Mouse (Mus musculus): Measurements from ENCODE around the gene Saxo1. TPM values are rescaled to one million over a fixed set of nuclear protein-coding genes. Genes with fewer than 3 reads are reported as not detected.

Saxo1 gene
- polyA plus RNA-seq, 1 experiment from 2014 or later = not detected

- DNase-seq (ENCODE audit: extremely low spot score, low spot score) = no peak
- Histone ChIP-seq H3K9me3 (no peaks in the 10 kb centered on the region), H3K36me3 (replicated peaks) (no peaks in the 10 kb centered on the region), H3K4me3 (no peak overlapping the region), H3K27me3 (ENCODE audit: poor library complexity, severe bottlenecking) (no peaks in the 10 kb centered on the region), H3K4me1 (no peaks in the 10 kb centered on the region), H3K27ac (no peak overlapping the region)
- 94% methylated on average over 3 of the region's 3 CpGs for WGBS
These were observed 122.5 kb downstream of the Saxo1 start for GRCm38 (mm10) chr4:86435631-86436030.

- Histone ChIP-seq H3K36me3 (replicated peaks) (no peaks in the 10 kb centered on the region), H3K27me3 (ENCODE audit: poor library complexity, severe bottlenecking) (no peaks in the 10 kb centered on the region), H3K4me3 (no peak overlapping the region), H3K9me3 (no peaks in the 10 kb centered on the region), H3K4me1 (peaks cover 10% of the 10 kb centered on the region), H3K27ac (no peak overlapping the region)
- WGBS = 91% methylated on average over 6 of the region's 6 CpGs
- DNase-seq (ENCODE audit: extremely low spot score, low spot score) = no peak
These were observed 129.9 kb downstream of the Saxo1 start for GRCm38 (mm10) chr4:86428091-86428745.

- 79% methylated on average over 5 of the region's 5 CpGs for WGBS
- H3K9me3 ChIP-seq = no peaks in the 10 kb centered on the region
- H3K4me1 ChIP-seq = peaks cover 10% of the 10 kb centered on the region
- no peaks in the 10 kb centered on the region for H3K27me3 ChIP-seq (ENCODE audit: poor library complexity, severe bottlenecking)
- H3K27ac ChIP-seq = no peak overlapping the region
- no peak for DNase-seq (ENCODE audit: extremely low spot score, low spot score)
- H3K36me3 ChIP-seq (replicated peaks) = no peaks in the 10 kb centered on the region
- no peak overlapping the region for H3K4me3 ChIP-seq
These were observed 130.8 kb downstream of the Saxo1 start for GRCm38 (mm10) chr4:86427312-86427711.

- Histone ChIP-seq H3K4me3 (no peak overlapping the region), H3K27me3 (ENCODE audit: poor library complexity, severe bottlenecking) (no peaks in the 10 kb centered on the region), H3K36me3 (replicated peaks) (no peaks in the 10 kb centered on the region), H3K4me1 (peaks cover 10% of the 10 kb centered on the region), H3K27ac (no peak overlapping the region), H3K9me3 (no peaks in the 10 kb centered on the region)
- no peak for DNase-seq (ENCODE audit: extremely low spot score, low spot score)
- 83% methylated on average over 11 of the region's 11 CpGs for WGBS
These were observed 131.6 kb downstream of the Saxo1 start for GRCm38 (mm10) chr4:86426549-86426948.

GRCm38 (mm10) chr4:86425581-86425980 is 132.5 kb downstream of the Saxo1 start:
- Histone ChIP-seq H3K4me3 (no peak overlapping the region), H3K36me3 (replicated peaks) (no peaks in the 10 kb centered on the region), H3K9me3 (no peaks in the 10 kb centered on the region), H3K4me1 (peaks cover 10% of the 10 kb centered on the region), H3K27ac (no peak overlapping the region), H3K27me3 (ENCODE audit: poor library complexity, severe bottlenecking) (no peaks in the 10 kb centered on the region)
- no peak for DNase-seq (ENCODE audit: extremely low spot score, low spot score)
- WGBS = 86% methylated on average over 7 of the region's 7 CpGs

- H3K4me3 ChIP-seq = no peak overlapping the region
- no peaks in the 10 kb centered on the region for H3K36me3 ChIP-seq (replicated peaks)
- no peak for DNase-seq (ENCODE audit: extremely low spot score, low spot score)
- no peak overlapping the region for H3K27ac ChIP-seq
- H3K9me3 ChIP-seq = no peaks in the 10 kb centered on the region
- WGBS = 77% methylated on average over 6 of the region's 6 CpGs
- peaks cover 10% of the 10 kb centered on the region for H3K4me1 ChIP-seq
- H3K27me3 ChIP-seq (ENCODE audit: poor library complexity, severe bottlenecking) = no peaks in the 10 kb centered on the region
These were observed 135.5 kb downstream of the Saxo1 start for GRCm38 (mm10) chr4:86422586-86422985.

- no peak for DNase-seq (ENCODE audit: extremely low spot score, low spot score)
- Histone ChIP-seq H3K36me3 (replicated peaks) (no peaks in the 10 kb centered on the region), H3K27ac (no peak overlapping the region), H3K4me3 (no peak overlapping the region), H3K4me1 (peaks cover 9% of the 10 kb centered on the region), H3K27me3 (ENCODE audit: poor library complexity, severe bottlenecking) (no peaks in the 10 kb centered on the region), H3K9me3 (no peaks in the 10 kb centered on the region)
- 86% methylated on average over 15 of the region's 15 CpGs for WGBS
These were observed 141.6 kb downstream of the Saxo1 start for GRCm38 (mm10) chr4:86416401-86417025.

- Histone ChIP-seq H3K9me3 (no peaks in the 10 kb centered on the region), H3K27me3 (ENCODE audit: poor library complexity, severe bottlenecking) (no peaks in the 10 kb centered on the region), H3K4me3 (no peak overlapping the region), H3K27ac (no peak overlapping the region), H3K4me1 (peaks cover 9% of the 10 kb centered on the region), H3K36me3 (replicated peaks) (no peaks in the 10 kb centered on the region)
- WGBS = 63% methylated on average over 3 of the region's 3 CpGs
- DNase-seq (ENCODE audit: extremely low spot score, low spot score) = no peak
These were observed 144.7 kb downstream of the Saxo1 start for GRCm38 (mm10) chr4:86413388-86413787.

GRCm38 (mm10) chr4:86410946-86411345 is 147.2 kb downstream of the Saxo1 start:
- Histone ChIP-seq H3K27me3 (ENCODE audit: poor library complexity, severe bottlenecking) (no peaks in the 10 kb centered on the region), H3K27ac (no peak overlapping the region), H3K9me3 (no peaks in the 10 kb centered on the region), H3K4me3 (no peak overlapping the region), H3K4me1 (peaks cover 18% of the 10 kb centered on the region), H3K36me3 (replicated peaks) (no peaks in the 10 kb centered on the region)
- no peak for DNase-seq (ENCODE audit: extremely low spot score, low spot score)
- 89% methylated on average over 3 of the region's 3 CpGs for WGBS

GRCm38 (mm10) chr4:86408421-86408820 is 149.7 kb downstream of the Saxo1 start:
- Histone ChIP-seq H3K27ac (no peak overlapping the region), H3K4me3 (no peak overlapping the region), H3K27me3 (ENCODE audit: poor library complexity, severe bottlenecking) (no peaks in the 10 kb centered on the region), H3K9me3 (no peaks in the 10 kb centered on the region), H3K36me3 (replicated peaks) (no peaks in the 10 kb centered on the region), H3K4me1 (peaks cover 12% of the 10 kb centered on the region)
- WGBS = 91% methylated on average over 9 of the region's 9 CpGs
- no peak for DNase-seq (ENCODE audit: extremely low spot score, low spot score)

GRCm38 (mm10) chr4:86407200-86407527 is 151.0 kb downstream of the Saxo1 start:
- Histone ChIP-seq H3K4me3 (no peak overlapping the region), H3K27ac (peak overlapping the region; percentile 56), H3K36me3 (replicated peaks) (no peaks in the 10 kb centered on the region), H3K4me1 (peaks cover 9% of the 10 kb centered on the region; the same call in 1 of the 2 replicates), H3K9me3 (no peaks in the 10 kb centered on the region), H3K27me3 (ENCODE audit: poor library complexity, severe bottlenecking) (no peaks in the 10 kb centered on the region)
- 70% methylated on average over 3 of the region's 3 CpGs for WGBS
- no peak for DNase-seq (ENCODE audit: extremely low spot score, low spot score)

GRCm38 (mm10) chr4:86406501-86407199 is 151.5 kb downstream of the Saxo1 start:
- H3K36me3 ChIP-seq (replicated peaks) = no peaks in the 10 kb centered on the region
- WGBS = 71% methylated on average over 7 of the region's 7 CpGs
- H3K27ac ChIP-seq = peak overlapping the region; percentile 56

GRCm38 (mm10) chr4:86401116-86401515 is 157.0 kb downstream of the Saxo1 start:
- no peak for DNase-seq (ENCODE audit: extremely low spot score, low spot score)
- Histone ChIP-seq H3K4me1 (peaks cover under 1% of the 10 kb centered on the region; the same call in 1 of the 2 replicates), H3K9me3 (no peaks in the 10 kb centered on the region), H3K4me3 (no peak overlapping the region), H3K27ac (no peak overlapping the region), H3K27me3 (ENCODE audit: poor library complexity, severe bottlenecking) (no peaks in the 10 kb centered on the region), H3K36me3 (replicated peaks) (no peaks in the 10 kb centered on the region)
- 90% methylated on average over 3 of the region's 3 CpGs for WGBS

More at GRCm38 (mm10) chr4:86406501-86407199, 151.5 kb downstream of the Saxo1 start:
- DNase-seq (ENCODE audit: extremely low spot score, low spot score) = peak; percentile 25
- peaks cover 9% of the 10 kb centered on the region; the same call in 1 of the 2 replicates for H3K4me1 ChIP-seq
- H3K27me3 ChIP-seq (ENCODE audit: poor library complexity, severe bottlenecking) = no peaks in the 10 kb centered on the region
- H3K9me3 ChIP-seq = no peaks in the 10 kb centered on the region
- no peak overlapping the region for H3K4me3 ChIP-seq

Data from forebrain, embryonic 10.5 days (tissue).